Mouse (Mus musculus): ENCODE measurements at regions not wholly inside any gene's neighbourhood (a gene's known extent, or its start where the extent isn't known, plus 50 kb on each side); places are given as distances from the start of the nearest gene placed in this dataset.
A peak's percentile ranks its signal among the peaks of the same experiment; 100 is the strongest.

DNA sequence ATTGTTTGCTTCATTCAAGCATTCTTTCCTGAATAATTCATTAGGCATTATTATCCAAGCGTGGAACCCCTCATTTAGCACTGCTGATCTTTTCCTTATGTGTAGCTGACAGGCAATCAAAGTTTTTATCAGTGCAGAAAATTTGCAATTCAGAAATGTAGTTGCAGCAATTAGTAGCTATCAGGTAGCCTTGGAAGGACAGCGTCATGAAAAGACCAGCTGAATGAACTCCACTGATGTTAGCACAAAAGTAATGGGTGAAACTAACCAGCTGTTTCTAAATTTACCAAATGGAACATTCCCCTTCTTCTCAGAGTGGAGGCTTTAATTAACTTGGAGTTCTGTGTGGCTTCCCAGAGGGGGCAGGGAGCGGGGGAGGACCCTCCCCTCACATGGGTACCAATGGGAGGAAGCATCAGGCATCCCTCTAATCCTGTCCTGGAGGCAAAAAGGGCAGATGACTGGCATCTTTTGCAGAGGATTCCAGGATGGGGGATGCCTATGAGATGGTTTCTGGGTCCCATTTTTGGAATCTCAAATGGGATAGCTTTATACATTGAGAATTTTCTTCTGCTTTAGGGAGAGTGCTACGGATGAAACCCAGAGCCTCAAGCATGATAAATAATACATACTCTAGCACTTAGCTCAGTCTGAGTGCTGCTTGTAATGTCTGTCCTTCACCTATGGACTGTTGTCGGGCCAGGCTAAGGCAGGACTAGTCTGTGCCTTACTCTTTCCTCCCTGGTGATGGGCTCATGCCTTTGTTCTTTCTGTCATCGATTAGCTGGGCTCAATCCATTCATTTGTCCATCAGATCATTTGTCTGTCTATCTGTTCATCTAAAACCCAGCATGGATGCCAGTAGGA is 117.4 kb upstream of the Rcn1 start:
- ATAC-seq (replicated peaks in 1 of 2; ENCODE audit: insufficient read depth in 1 of 2, low FRiP score in 2 of 2, low TSS enrichment in 1 of 2, low read depth in 1 of 2, poor library complexity in 2 of 2, severe bottlenecking in 2 of 2), result no peak

GRCm38 (mm10) chr2:105521841-105522240 is 122.7 kb upstream of the Rcn1 start:
- no peak for ATAC-seq (replicated peaks in 1 of 2; ENCODE audit: insufficient read depth in 1 of 2, low FRiP score in 2 of 2, low TSS enrichment in 1 of 2, low read depth in 1 of 2, poor library complexity in 2 of 2, severe bottlenecking in 2 of 2)

DNA sequence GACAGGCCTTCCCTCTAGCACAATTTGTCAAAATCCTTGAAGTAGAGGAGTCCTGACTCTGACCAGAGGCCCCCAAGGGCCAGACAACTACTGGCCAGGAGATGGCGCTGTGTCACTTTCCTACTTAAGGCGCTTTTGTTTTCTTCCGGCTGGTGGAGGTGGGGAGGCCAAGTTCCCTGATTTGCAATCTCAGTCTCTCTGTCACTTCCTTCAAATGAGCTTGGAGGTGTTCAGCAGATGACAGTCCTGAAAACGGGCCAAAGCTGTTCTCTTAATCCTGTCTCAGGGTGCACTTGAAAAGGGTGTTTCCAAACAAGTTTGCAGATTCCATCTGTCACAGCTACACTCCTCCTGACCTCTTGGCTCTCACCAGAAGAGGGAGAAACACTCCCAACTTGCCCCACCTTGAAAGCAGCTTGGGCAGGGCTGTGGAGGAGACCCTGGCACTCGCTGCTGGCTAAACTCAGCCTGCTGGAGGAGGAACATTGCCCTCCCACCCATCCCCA is 124.2 kb upstream of the Rcn1 start:
- ATAC-seq (replicated peaks in 1 of 2; ENCODE audit: insufficient read depth in 1 of 2, low FRiP score in 2 of 2, low TSS enrichment in 1 of 2, low read depth in 1 of 2, poor library complexity in 2 of 2, severe bottlenecking in 2 of 2), result peak; percentile 24 to 41; a peak in 1 of 4 replicates

DNA sequence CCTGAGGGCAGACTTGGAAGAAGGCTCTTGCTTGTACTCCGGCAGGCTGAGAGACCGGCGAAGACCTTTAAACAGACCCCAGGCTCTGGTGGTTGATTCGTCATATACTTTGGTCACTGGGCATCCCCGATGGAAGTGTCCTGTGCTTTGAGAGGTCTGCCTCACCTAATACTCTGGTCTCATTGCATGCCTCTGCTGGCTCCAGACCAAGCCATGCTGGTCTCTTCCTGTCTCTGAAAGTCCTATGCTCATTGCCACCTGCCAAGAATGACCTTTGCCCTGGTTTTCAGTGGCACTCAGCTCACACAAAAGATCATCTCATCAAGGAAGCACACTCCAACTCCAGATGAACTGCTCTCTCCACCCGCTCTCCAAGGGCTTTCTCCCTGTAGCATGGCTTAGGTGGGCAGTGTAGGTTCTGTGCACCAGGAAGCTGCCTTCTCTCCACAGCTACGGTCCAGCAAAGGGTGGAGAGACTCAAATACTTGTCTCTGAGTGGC is 126.0 kb upstream of the Rcn1 start:
- no peak for ATAC-seq (replicated peaks in 1 of 2; ENCODE audit: insufficient read depth in 1 of 2, low FRiP score in 2 of 2, low TSS enrichment in 1 of 2, low read depth in 1 of 2, poor library complexity in 2 of 2, severe bottlenecking in 2 of 2)

DNA sequence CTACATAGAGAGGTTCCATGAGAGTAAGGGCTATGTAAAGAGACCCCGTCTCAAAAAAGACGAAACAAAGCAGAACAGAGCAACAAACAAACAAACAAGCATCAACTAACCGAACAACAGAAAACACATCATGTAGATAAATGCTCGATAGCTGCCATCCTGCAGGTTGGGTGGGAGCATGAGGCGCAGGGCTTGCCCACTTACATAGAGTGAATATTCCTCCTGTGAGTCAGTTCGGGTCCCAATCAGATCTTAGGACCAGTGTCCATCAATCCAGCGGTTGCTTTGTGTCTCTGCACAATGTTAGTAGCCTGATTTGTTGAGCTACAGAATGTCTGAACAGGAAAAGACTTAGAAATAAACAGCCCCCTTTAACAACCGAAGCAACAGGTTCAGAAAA is 129.4 kb upstream of the Rcn1 start:
- ATAC-seq (replicated peaks in 1 of 2; ENCODE audit: insufficient read depth in 1 of 2, low FRiP score in 2 of 2, low TSS enrichment in 1 of 2, low read depth in 1 of 2, poor library complexity in 2 of 2, severe bottlenecking in 2 of 2), result no peak

DNA sequence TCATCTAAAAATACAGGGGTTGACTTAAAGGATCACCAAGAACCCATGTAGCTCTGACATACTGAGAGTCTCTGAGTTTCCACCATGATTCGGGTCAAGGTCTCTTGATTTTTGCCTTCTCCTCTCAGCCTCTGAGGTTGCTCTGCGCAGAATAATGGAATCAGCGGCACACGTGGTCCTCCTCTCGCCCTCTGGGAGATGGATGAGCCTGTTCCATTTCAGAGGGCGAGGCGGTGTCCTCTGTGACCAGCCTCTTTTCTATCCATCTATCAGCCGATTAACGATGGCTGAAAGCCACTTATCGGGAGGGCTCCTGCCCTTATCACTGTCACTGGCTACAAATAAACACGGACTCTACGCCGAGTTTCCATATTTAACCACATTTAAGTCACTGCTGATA is 124.6 kb upstream of the Pax6 start:
- ATAC-seq (replicated peaks in 1 of 2; ENCODE audit: insufficient read depth in 1 of 2, low FRiP score in 2 of 2, low TSS enrichment in 1 of 2, low read depth in 1 of 2, poor library complexity in 2 of 2, severe bottlenecking in 2 of 2), result no peak

- no peak for ATAC-seq (replicated peaks in 1 of 2; ENCODE audit: insufficient read depth in 1 of 2, low FRiP score in 2 of 2, low TSS enrichment in 1 of 2, low read depth in 1 of 2, poor library complexity in 2 of 2, severe bottlenecking in 2 of 2)
These were observed 116.6 kb upstream of the Pax6 start for GRCm38 (mm10) chr2:105552092-105552491.

- no peak for ATAC-seq (replicated peaks in 1 of 2; ENCODE audit: insufficient read depth in 1 of 2, low FRiP score in 2 of 2, low TSS enrichment in 1 of 2, low read depth in 1 of 2, poor library complexity in 2 of 2, severe bottlenecking in 2 of 2)
These were observed 81.9 kb upstream of the Pax6 start for GRCm38 (mm10) chr2:105586782-105587181.

DNA sequence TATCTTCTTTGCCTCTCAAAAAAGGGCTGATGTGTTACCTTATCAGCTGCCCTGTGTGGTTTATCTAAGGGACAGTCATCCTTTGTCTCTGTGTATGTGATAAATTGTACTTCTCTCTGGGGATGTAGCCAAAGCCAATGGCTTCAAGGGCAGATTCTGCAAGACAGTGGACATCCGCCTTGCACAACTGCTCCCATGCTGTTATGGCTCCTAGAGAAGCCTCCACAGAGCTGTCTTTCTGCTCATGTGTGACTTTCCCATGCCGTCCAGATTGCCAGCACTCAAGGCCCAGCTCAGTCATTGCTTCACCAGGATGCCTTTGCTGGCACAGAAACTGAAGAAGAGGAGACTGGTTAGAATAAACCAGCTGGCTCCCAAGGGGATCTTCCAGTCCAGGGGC is 74.6 kb upstream of the Pax6 start:
- ATAC-seq (replicated peaks in 1 of 2; ENCODE audit: insufficient read depth in 1 of 2, low FRiP score in 2 of 2, low TSS enrichment in 1 of 2, low read depth in 1 of 2, poor library complexity in 2 of 2, severe bottlenecking in 2 of 2), result no peak

- ATAC-seq (replicated peaks in 1 of 2; ENCODE audit: insufficient read depth in 1 of 2, low FRiP score in 2 of 2, low TSS enrichment in 1 of 2, low read depth in 1 of 2, poor library complexity in 2 of 2, severe bottlenecking in 2 of 2), result no peak
These were observed 64.1 kb upstream of the Pax6 start for GRCm38 (mm10) chr2:105604553-105605116.

- no peak for ATAC-seq (replicated peaks in 1 of 2; ENCODE audit: insufficient read depth in 1 of 2, low FRiP score in 2 of 2, low TSS enrichment in 1 of 2, low read depth in 1 of 2, poor library complexity in 2 of 2, severe bottlenecking in 2 of 2)
These were observed 60.6 kb upstream of the Pax6 start for GRCm38 (mm10) chr2:105607969-105608538.

DNA sequence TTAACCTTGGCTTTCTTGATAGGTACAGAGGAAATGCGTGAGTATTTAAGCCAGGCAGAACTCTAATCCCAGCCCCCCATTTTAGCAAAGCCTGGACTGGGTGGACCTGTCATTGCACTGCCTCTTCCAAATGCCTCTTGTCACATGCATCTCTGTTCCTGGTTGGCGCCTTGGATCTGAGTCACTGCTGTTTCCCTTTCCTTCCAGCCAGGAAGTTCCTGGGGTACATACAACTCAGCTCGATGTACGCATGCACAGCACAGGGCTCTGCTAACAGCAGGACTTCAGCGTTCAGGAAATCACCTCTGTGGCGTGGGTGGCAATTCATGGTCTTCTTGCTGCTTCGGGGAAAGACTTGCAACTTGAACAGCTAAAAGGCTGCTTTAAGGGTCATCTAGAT is 59.9 kb upstream of the Pax6 start:
- no peak for ATAC-seq (replicated peaks in 1 of 2; ENCODE audit: insufficient read depth in 1 of 2, low FRiP score in 2 of 2, low TSS enrichment in 1 of 2, low read depth in 1 of 2, poor library complexity in 2 of 2, severe bottlenecking in 2 of 2)

- ATAC-seq (replicated peaks in 1 of 2; ENCODE audit: insufficient read depth in 1 of 2, low FRiP score in 2 of 2, low TSS enrichment in 1 of 2, low read depth in 1 of 2, poor library complexity in 2 of 2, severe bottlenecking in 2 of 2), result no peak
These were observed 57.7 kb upstream of the Pax6 start for GRCm38 (mm10) chr2:105611014-105611413.

GRCm38 (mm10) chr2:105611651-105612050 is 57.0 kb upstream of the Pax6 start:
- no peak for ATAC-seq (replicated peaks in 1 of 2; ENCODE audit: insufficient read depth in 1 of 2, low FRiP score in 2 of 2, low TSS enrichment in 1 of 2, low read depth in 1 of 2, poor library complexity in 2 of 2, severe bottlenecking in 2 of 2)

DNA sequence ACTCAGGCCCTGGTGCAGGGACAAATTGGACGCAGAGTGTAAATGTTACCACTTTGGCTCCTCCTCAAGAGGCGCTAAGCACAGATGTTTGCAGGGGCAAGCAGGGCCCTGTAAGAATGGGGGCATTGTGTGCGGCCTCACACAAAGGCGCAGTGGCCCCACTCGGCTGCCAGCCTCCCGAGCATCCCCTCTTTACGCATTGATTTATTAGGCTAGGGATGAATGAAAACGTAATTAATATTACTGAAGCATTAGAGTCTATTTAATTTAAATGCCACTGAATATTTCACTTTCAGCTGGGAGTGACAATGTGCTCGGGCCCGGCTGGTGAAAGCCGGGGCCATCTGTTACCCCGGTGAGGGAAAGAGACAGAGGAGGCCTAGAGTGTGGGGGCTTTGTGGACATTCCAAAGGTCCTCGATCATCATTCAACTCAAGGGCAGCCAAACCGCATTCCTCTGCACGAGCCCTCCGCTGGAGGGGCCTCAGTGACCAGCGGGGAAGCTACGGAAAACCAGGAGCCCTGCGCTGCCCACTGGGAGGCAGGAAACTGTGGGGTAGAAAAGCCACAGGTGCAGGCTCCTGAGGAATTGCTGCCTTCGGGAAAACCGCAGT is 56.5 kb upstream of the Pax6 start:
- ATAC-seq (replicated peaks in 1 of 2; ENCODE audit: insufficient read depth in 1 of 2, low FRiP score in 2 of 2, low TSS enrichment in 1 of 2, low read depth in 1 of 2, poor library complexity in 2 of 2, severe bottlenecking in 2 of 2), result no peak

- ATAC-seq (replicated peaks in 1 of 2; ENCODE audit: insufficient read depth in 1 of 2, low FRiP score in 2 of 2, low TSS enrichment in 1 of 2, low read depth in 1 of 2, poor library complexity in 2 of 2, severe bottlenecking in 2 of 2), result no peak
These were observed 56.0 kb upstream of the Pax6 start for GRCm38 (mm10) chr2:105612706-105613105.

- ATAC-seq (replicated peaks in 1 of 2; ENCODE audit: insufficient read depth in 1 of 2, low FRiP score in 2 of 2, low TSS enrichment in 1 of 2, low read depth in 1 of 2, poor library complexity in 2 of 2, severe bottlenecking in 2 of 2), result no peak
These were observed 55.5 kb upstream of the Pax6 start for GRCm38 (mm10) chr2:105613243-105613642.
